Mouse (Mus musculus): ENCODE measurements around the gene Sox2. TPM values are rescaled to one million over a fixed set of nuclear protein-coding genes. Genes with fewer than 3 reads are reported as not detected.

Sox2 gene
- polyA plus RNA-seq, 1 experiment from 2014 or later, result not detected

DNA sequence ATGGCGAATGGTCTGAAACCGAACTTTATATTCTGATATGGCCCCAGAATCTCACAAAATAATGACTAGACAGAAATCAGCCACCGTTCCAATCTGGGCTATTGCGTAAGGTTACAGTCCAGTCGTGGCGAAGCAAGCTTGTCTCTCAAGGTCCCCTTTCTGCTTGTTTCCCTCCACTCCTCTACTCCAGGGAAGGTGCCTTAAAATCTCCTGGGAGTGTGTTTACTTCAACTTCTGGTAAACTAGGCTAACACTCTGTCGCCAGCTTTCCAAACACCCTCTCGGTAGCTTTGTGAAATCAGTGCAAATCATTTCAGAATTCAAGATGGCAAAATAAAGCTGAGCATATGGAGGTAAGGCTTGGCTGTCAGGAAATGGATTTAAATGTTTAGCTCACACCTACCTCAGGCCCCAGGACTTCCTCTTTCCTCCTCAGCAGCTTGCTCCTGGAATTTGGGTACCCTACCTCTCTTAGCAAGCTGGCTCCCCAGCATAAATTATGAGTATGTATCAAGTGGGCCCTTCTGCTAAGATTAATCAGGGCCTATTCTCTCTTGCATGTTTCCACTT lies 8.8 kb downstream of the Sox2 start:
- WGBS, result 65% methylated on average over 8 of the region's 8 CpGs
- Histone ChIP-seq H3K36me3 (ENCODE audit: insufficient read depth, low read length) (no peaks in the 10 kb centered on the region), H3K9me3 (ENCODE audit: low read length) (no peaks in the 10 kb centered on the region), H3K9ac (replicated peaks; ENCODE audit: low read length) (no peak overlapping the region), H3K4me1 (ENCODE audit: insufficient read depth, low read length) (peaks cover 9% of the 10 kb centered on the region), H3K27ac (ENCODE audit: low read length) (no peak overlapping the region), H3K4me3 (ENCODE audit: low read length) (no peak overlapping the region), H3K27me3 (ENCODE audit: insufficient read depth, low read length) (peaks cover 99% of the 10 kb centered on the region), H3K4me2 (replicated peaks; ENCODE audit: low read depth, low read length) (no peak overlapping the region)
- no peak for ATAC-seq (ENCODE audit: low FRiP score, low TSS enrichment)

DNA sequence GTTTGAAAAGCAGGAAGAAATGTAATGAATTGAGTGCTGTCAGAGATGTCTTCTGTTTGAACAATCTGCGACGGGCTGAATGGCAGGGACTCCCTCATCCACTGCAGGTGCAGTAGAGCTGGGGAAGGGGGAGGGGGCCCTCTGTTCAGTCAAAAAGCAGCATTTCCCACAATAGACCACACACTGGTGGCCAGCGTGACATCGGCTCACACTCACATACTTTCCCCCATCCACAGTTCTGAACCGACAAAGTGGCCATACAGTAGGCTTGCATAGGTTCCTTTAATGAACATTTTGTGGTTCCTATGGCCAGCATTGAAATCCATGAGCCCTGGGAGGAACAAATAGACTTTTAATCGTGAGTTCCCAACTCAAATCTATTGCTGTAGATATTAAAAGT lies 9.7 kb downstream of the Sox2 start:
- peaks cover 14% of the 10 kb centered on the region for H3K4me1 ChIP-seq (ENCODE audit: insufficient read depth, low read length)
- peaks cover 100% of the 10 kb centered on the region for H3K27me3 ChIP-seq (ENCODE audit: insufficient read depth, low read length)
- no peak for ATAC-seq (ENCODE audit: low FRiP score, low TSS enrichment)
- H3K36me3 ChIP-seq (ENCODE audit: insufficient read depth, low read length), result no peaks in the 10 kb centered on the region
- no peak overlapping the region for H3K4me3 ChIP-seq (ENCODE audit: low read length)
- no peak overlapping the region for H3K4me2 ChIP-seq (replicated peaks; ENCODE audit: low read depth, low read length)
- no peak overlapping the region for H3K27ac ChIP-seq (ENCODE audit: low read length)
- 2% methylated on average over 6 of the region's 6 CpGs for WGBS
- H3K9ac ChIP-seq (replicated peaks; ENCODE audit: low read length), result no peak overlapping the region
- no peaks in the 10 kb centered on the region for H3K9me3 ChIP-seq (ENCODE audit: low read length)

DNA sequence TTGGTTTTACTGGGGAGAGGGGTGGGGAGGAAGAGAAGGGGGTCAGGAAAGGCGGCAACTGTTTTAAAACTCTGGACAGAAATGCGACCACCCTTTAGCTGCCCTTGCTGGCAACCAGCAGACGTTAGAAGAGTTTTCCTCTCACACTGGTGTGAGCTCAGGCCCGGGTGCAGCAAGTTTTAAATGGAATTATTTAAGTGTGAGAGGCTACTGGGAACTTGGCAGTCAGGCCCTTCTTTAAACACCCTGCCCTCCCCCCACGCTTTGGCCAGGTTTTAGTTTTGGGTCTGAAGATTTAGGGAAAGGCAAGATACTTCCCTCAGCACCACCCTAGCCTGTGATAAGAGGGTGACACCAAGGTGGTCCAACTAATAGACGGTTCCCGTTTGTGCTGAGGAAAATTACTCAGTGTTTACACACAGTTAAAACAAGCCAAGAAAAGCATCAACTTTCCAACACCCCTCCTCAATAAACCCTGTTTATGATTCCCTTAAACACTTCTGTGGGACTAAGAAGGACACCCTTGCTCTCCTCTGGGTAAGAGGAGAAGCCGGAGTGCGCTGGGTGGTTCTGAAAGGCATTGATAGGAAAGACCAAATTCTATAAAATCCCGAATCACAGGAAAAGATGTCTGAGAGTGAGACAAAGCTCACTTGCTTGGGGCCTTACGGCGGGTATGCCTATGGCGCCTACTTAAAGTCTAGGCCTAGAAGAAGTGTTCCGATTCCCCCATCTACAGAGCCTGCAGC lies 10.5 kb downstream of the Sox2 start:
- no peak for ATAC-seq (ENCODE audit: low FRiP score, low TSS enrichment)
- no peak overlapping the region for H3K4me3 ChIP-seq (ENCODE audit: low read length)
- no peaks in the 10 kb centered on the region for H3K36me3 ChIP-seq (ENCODE audit: insufficient read depth, low read length)
- H3K9ac ChIP-seq (replicated peaks; ENCODE audit: low read length), result no peak overlapping the region
- no peaks in the 10 kb centered on the region for H3K9me3 ChIP-seq (ENCODE audit: low read length)
- no peak overlapping the region for H3K4me2 ChIP-seq (replicated peaks; ENCODE audit: low read depth, low read length)
- peaks cover 100% of the 10 kb centered on the region for H3K27me3 ChIP-seq (ENCODE audit: insufficient read depth, low read length)
- H3K4me1 ChIP-seq (ENCODE audit: insufficient read depth, low read length), result peaks cover 18% of the 10 kb centered on the region
- 5% methylated on average over 14 of the region's 14 CpGs for WGBS
- H3K27ac ChIP-seq (ENCODE audit: low read length), result no peak overlapping the region

DNA sequence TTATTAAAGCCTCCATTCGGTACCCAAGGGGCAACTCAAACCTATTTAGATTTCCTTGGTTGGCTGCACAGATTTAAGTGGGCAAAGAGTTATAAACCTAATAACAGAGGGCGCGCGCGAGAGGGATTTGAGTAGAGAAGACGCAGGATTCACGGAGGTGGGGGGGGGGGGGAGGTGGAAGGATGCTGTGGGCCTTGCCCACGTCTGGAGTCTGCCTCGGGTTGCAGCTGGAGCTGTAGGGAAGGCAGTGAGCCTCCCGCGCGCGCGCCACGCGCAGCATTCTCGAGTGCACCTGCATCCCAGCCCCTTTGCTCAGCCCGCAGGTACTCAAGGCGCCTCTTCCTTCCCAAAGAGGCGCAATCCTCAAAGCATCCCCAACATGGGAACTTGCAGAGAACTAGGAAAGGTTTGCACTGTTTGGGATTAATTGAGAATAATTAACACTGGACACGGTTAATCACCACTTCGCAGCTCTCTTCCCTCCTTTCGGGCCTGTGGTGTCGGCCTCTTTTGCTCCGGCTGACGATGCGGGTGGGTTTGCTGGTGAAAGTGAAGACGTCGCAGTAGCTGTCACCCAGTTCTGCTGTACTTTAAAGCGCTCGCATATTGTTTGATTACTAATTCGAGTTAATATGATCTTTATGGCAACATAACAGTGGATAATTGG lies 11.3 kb downstream of the Sox2 start:
- Histone ChIP-seq H3K9ac (replicated peaks; ENCODE audit: low read length) (no peak overlapping the region), H3K4me1 (ENCODE audit: insufficient read depth, low read length) (peaks cover 18% of the 10 kb centered on the region), H3K4me3 (ENCODE audit: low read length) (no peak overlapping the region), H3K27ac (ENCODE audit: low read length) (no peak overlapping the region), H3K27me3 (ENCODE audit: insufficient read depth, low read length) (peaks cover 100% of the 10 kb centered on the region), H3K4me2 (replicated peaks; ENCODE audit: low read depth, low read length) (no peak overlapping the region), H3K9me3 (ENCODE audit: low read length) (no peaks in the 10 kb centered on the region), H3K36me3 (ENCODE audit: insufficient read depth, low read length) (no peaks in the 10 kb centered on the region)
- WGBS, result 3% methylated on average over 32 of the region's 32 CpGs
- ATAC-seq (ENCODE audit: low FRiP score, low TSS enrichment), result no peak

DNA sequence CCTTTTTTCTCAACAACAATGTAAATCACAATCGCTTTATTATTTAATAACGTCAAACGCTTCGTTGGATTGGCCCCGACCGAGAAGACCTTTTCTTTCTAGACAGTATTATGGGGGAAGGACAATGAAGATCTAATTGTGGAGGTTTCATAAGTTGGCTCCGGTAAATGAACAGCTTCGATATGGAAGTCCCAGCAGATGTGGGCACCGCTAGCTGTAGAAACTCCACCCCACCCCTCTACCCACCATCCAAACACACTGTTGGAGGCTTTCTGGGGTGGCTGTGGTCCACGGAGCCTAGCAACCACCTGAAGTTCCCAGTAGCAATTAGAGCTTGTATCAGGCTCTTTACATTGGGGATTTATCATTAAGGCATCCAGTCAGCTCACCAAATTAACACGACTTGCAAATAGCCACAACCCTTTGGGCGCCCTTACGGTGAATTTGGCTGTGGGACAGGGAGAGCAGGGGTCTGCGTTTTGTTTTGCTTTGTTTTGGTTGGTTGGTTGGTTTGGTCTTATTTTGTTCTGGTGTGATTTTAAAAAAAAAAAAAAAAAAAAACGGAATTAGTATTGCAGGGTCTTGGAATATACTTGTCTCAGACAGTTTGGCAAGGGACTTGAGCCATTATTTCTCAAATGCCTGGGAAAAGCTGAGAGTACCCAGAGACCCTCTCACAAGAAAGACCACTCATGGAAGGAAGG lies 12.0 kb downstream of the Sox2 start:
- 4% methylated on average over 15 of the region's 15 CpGs for WGBS
- peaks cover 100% of the 10 kb centered on the region for H3K27me3 ChIP-seq (ENCODE audit: insufficient read depth, low read length)

DNA sequence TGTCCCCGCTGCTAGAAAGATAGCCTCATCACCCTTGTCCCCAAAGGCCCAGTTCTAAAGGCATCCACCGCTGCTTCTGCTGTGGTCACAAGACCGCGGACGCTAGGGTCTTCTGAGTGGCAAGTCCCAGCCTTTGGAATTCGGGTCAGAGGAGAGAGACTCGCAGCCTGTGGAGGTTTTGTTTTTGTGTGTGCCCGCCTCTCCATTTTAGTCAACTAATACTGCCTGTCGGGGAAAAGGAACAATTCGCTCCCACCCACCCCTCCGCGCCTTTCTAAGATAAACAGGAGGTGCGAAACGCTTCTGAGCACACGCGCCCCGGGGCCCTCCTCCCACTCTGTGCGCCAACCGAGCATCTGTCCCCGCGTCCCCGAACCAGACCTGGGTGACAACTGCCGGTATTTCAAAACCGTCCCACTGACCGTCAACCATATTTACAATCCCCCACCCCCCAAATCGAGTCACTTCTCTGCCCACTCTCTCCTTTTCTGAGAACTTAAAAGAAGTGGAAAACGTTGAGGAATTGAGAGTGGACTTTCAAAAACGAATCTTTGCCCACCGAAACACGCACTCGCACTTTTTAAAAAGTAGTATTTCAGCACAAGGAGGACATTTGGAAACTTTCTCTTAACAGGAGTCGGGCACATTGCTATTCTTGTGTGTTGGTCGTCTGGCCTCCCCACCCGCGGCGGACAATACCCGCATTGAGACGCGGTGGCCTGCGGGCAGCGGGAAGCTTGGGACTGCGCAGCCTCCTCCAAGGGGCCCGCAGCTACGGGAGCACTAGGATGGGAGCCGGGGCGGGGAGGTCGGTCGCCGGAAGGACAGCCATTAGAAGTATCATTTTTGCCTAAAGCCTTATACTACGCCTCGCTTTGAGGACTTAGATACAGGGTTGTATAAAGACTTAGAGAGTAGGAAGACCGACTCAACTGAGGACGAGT lies 12.8 kb downstream of the Sox2 start:
- Histone ChIP-seq H3K4me1 (ENCODE audit: insufficient read depth, low read length) (peaks cover 18% of the 10 kb centered on the region), H3K9me3 (ENCODE audit: low read length) (no peaks in the 10 kb centered on the region), H3K9ac (replicated peaks; ENCODE audit: low read length) (no peak overlapping the region), H3K4me3 (ENCODE audit: low read length) (peak overlapping the region; percentile 33; the same call in 1 of the 2 replicates), H3K27me3 (ENCODE audit: insufficient read depth, low read length) (peaks cover 98% of the 10 kb centered on the region), H3K27ac (ENCODE audit: low read length) (no peak overlapping the region), H3K4me2 (replicated peaks; ENCODE audit: low read depth, low read length) (0 out of 2 replicates have a peak overlapping the region, but pooled peaks have one; percentile 50), H3K36me3 (ENCODE audit: insufficient read depth, low read length) (no peaks in the 10 kb centered on the region)
- 1% methylated on average over 53 of the region's 53 CpGs for WGBS
- no peak for ATAC-seq (ENCODE audit: low FRiP score, low TSS enrichment)

More for the DNA sequence above, 12.0 kb downstream of the Sox2 start:
- ATAC-seq (ENCODE audit: low FRiP score, low TSS enrichment), result no peak
- H3K36me3 ChIP-seq (ENCODE audit: insufficient read depth, low read length), result no peaks in the 10 kb centered on the region
- H3K4me1 ChIP-seq (ENCODE audit: insufficient read depth, low read length), result peaks cover 18% of the 10 kb centered on the region
- no peak overlapping the region for H3K9ac ChIP-seq (replicated peaks; ENCODE audit: low read length)
- H3K27ac ChIP-seq (ENCODE audit: low read length), result no peak overlapping the region
- no peaks in the 10 kb centered on the region for H3K9me3 ChIP-seq (ENCODE audit: low read length)
- H3K4me3 ChIP-seq (ENCODE audit: low read length), result no peak overlapping the region
- no peak overlapping the region for H3K4me2 ChIP-seq (replicated peaks; ENCODE audit: low read depth, low read length)

DNA sequence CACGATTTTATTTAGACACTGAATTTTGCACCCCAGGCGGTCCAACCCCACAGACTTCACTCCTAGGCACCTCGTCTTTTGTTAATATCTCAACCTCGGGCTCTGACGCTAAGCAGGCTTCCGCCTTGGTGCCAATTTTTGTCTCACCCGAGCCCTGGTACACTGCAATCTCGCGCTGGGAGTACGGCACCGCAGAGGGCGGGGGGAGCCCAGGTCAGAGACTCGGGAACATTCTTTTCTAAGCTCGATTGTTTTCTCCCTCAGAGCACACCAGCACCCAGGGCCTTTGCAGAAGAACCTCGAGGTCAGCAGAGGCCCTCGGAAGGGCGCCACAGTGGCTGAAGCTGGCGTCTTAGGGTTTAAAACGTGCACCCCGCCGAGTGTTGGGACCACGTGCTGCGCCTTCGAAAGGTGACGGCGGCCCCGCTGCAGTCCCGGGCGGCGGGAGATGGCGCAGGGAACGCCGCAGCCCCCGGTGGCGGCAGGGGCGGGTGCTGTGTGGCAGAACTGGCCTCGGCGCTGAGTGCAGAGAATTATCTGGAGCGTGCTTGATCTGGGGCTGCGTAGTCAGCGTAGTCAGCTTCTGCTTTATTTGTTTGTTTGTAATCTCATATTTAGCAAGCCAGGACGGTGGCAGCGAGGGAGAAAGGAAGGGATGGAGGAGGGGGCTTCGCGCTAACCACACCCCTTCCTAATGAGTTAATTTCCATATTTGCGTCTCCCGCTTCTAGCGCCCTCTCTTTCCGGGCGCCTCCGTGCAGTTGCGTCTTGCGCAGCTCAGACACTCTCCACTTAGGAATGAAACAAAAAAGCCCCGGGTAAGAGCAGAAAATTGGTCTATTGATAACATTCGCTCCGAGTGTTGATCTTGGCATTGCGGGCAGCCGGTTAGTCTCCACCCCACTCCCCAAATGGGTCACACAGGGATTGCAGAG lies 13.8 kb downstream of the Sox2 start:
- peak overlapping the region; percentile 33 for H3K4me3 ChIP-seq (ENCODE audit: low read length)
- WGBS, result under 1% methylated on average over 58 of the region's 58 CpGs
- H3K9ac ChIP-seq (replicated peaks; ENCODE audit: low read length), result no peak overlapping the region
- no peak overlapping the region for H3K27ac ChIP-seq (ENCODE audit: low read length)
- H3K4me1 ChIP-seq (ENCODE audit: insufficient read depth, low read length), result peaks cover 18% of the 10 kb centered on the region
- H3K27me3 ChIP-seq (ENCODE audit: insufficient read depth, low read length), result peaks cover 98% of the 10 kb centered on the region
- 0 out of 2 replicates have a peak, but pooled peaks have one; percentile 50 for ATAC-seq (ENCODE audit: low FRiP score, low TSS enrichment)
- no peaks in the 10 kb centered on the region for H3K9me3 ChIP-seq (ENCODE audit: low read length)
- peak overlapping the region; percentile 50 for H3K4me2 ChIP-seq (replicated peaks; ENCODE audit: low read depth, low read length)
- H3K36me3 ChIP-seq (ENCODE audit: insufficient read depth, low read length), result no peaks in the 10 kb centered on the region

DNA sequence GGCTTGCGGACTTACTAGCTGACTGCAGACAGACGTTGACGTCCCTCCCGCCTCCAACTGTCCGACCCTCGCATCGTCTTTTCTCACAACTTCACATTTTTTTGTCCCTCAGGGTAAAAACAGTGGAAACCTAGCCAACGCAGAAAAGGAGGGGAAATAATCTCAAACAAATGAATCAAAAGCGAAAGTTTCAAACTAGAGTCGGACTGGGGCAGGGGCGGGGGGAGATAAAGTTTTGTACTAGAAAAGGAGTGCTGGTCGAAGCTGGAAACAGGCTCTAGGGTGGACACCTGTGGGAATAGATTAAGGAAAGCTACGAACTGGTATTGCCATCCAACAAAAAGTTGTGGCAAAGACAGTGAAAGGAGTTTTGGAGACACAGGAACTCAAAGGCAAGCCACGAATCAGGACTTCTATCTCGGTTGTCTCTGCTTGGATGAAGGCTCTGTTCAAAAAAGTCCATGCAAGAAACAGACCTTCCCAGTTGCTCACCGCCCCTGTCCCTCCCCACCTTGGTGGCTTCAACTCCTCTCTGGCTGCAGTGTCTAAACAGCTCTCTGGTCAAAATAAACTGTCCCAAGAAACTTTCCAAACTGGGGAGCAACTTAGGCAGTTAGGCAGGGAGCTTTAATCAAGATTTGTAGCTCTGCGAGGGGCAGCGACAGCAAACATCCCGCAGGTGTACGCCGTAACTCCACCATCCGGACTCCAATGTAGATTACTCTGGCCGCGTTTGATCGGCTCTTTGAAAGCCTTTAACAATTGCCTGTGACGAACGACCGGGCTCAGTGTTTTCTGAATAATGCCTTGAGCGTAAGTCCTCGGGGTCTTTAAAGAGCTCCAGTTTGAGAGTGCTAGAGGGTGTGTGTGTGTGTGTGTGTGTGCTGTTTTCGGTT lies 14.7 kb downstream of the Sox2 start:
- no peak for ATAC-seq (ENCODE audit: low FRiP score, low TSS enrichment)
- no peaks in the 10 kb centered on the region for H3K9me3 ChIP-seq (ENCODE audit: low read length)
- no peaks in the 10 kb centered on the region for H3K36me3 ChIP-seq (ENCODE audit: insufficient read depth, low read length)
- H3K9ac ChIP-seq (replicated peaks; ENCODE audit: low read length), result no peak overlapping the region
- H3K4me3 ChIP-seq (ENCODE audit: low read length), result peak overlapping the region; percentile 33
- no peak overlapping the region for H3K27ac ChIP-seq (ENCODE audit: low read length)
- H3K4me2 ChIP-seq (replicated peaks; ENCODE audit: low read depth, low read length), result peak overlapping the region; percentile 50
- H3K27me3 ChIP-seq (ENCODE audit: insufficient read depth, low read length), result peaks cover 98% of the 10 kb centered on the region
- 1% methylated on average over 31 of the region's 31 CpGs for WGBS
- H3K4me1 ChIP-seq (ENCODE audit: insufficient read depth, low read length), result peaks cover 18% of the 10 kb centered on the region
